Mouse (Mus musculus) testis, adult 2 months (tissue): ENCODE measurements around the gene Lrrc26. TPM values are rescaled to one million over a fixed set of nuclear protein-coding genes. Genes with fewer than 3 reads are reported as not detected.

ENCODE experiments used
- H3K27ac ChIP-seq: fragments of 200-500 bp; 2 replicates; pipeline ENCODE4 v1.5.1; 2012; ENCODE audit warnings: low read depth, low read length; ENCODE audit not compliant: control insufficient read depth, insufficient read depth
- H3K27me3 ChIP-seq: fragments of 200-500 bp; 2 replicates; pipeline ENCODE4 v1.6.1; 2012; ENCODE audit warnings: mild to moderate bottlenecking, low read length, moderate library complexity; ENCODE audit not compliant: control insufficient read depth, insufficient read depth
- H3K36me3 ChIP-seq: fragments of 200-500 bp; 2 replicates; pipeline ENCODE4 v1.6.1; 2012; ENCODE audit warnings: mild to moderate bottlenecking, low read length; ENCODE audit not compliant: control insufficient read depth, insufficient read depth
- H3K4me1 ChIP-seq: fragments of 200-500 bp; 2 replicates; pipeline ENCODE4 v1.6.1; 2012; ENCODE audit warnings: low read length; ENCODE audit not compliant: control insufficient read depth, insufficient read depth
- H3K4me3 ChIP-seq: fragments of 200-500 bp; 2 replicates; pipeline ENCODE4 v1.5.1; 2012; ENCODE audit warnings: low read depth, mild to moderate bottlenecking, low read length, moderate library complexity, mixed read lengths; ENCODE audit not compliant: control insufficient read depth
- CTCF ChIP-seq: fragments of 200-500 bp; IDR thresholded peaks from 2 replicates; pipeline ENCODE4 v1.5.1; 2012; ENCODE audit warnings: low read depth, mild to moderate bottlenecking, inconsistent platforms, low read length, moderate library complexity; ENCODE audit not compliant: control insufficient read depth, insufficient read depth, insufficient replicate concordance
- POLR2A ChIP-seq: fragments of 200-500 bp; IDR thresholded peaks from 2 replicates; pipeline ENCODE4 v1.6.1; 2012; ENCODE audit warnings: low read depth, mild to moderate bottlenecking, inconsistent platforms, low read length, moderate library complexity; ENCODE audit not compliant: control insufficient read depth
- polyA plus RNA-seq: library from polyadenylated mRNA; depleted of rRNA; stranded (reverse); fragments of >200 nt; gene quantifications from 2 replicates; pipeline ENCODE4 v1.2.3, GENCODE M21; 2012

Gene Lrrc26
- polyA plus RNA-seq, 1 experiment = 3.5 TPM

DNA sequence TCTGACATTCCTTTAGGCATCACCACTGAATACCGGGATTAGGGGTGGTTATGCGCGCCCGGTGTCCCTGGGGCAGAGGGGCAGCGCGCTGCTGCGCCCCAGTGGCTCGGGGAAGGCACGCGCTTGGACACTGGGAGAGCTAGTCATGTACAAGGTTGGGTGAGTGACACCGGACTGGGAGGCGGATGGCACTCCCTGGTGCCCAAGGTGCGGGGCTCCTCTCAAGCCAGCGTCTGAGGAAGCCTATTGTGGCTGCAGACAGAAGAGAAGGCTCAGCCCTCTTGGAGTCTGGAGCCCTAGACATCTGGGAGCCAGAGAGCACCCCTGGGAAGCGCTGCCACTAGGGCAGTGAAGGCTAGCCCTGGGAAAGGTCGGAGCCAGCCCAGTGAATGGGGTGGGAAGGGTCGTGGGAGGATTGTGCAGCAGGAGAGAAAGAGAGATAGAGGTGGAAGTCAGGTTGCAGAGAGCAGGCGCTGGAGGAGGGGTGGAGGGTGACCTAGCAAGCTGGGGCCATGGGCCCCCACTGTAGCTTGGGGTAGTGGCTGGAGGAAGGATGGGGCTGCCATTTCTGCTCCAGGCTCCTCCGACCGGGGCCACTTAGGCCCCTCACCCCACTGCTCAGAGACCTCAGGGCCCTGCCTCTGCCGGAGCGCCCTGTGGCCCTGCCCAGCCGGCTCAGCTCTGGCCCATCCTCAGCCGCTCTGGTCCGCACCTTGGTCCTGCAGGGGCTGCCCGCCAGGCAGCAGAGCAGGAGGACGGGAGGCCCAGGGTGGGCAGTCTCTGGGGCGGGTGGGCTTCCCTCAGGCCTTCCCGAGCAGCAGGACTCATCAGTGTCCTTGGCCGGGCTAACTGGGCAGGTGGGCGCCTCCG is 1.7 kb downstream of the Lrrc26 start:
- Histone ChIP-seq H3K27me3 (no peaks in the 10 kb centered on the region), H3K4me3 (peak overlapping the region; percentile 76), H3K27ac (no peak overlapping the region), H3K4me1 (peaks cover 8% of the 10 kb centered on the region), H3K36me3 (no peaks in the 10 kb centered on the region)
- TF ChIP-seq POLR2A (no peak), CTCF (no peak)

- TF ChIP-seq CTCF = no peak
- TF ChIP-seq POLR2A = no peak
- Histone ChIP-seq H3K27ac (no peak overlapping the region), H3K4me1 (peaks cover 8% of the 10 kb centered on the region), H3K27me3 (no peaks in the 10 kb centered on the region), H3K36me3 (no peaks in the 10 kb centered on the region), H3K4me3 (peak overlapping the region; percentile 76)
Measured at GRCm38 (mm10) chr2:25292054-25292544, 2.4 kb downstream of the Lrrc26 start.

DNA sequence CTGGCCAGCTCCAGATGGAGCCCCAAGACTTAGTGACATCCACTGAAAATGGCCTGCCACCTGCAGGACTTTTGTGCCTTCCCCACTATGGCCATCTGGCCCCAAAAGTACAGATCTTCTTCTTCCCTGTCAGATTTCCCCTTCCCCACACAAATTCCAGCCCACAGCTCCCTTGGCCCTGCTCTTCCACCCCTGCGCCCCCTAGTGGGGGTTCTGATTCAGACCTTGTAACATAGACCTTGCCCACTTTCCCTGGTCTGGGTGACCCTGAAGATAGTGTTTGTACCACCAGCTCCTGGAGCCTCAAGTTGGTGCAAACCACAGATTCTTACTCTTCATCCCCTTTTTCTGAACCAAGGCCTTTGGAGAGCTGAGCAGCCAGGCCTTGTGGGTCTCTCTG is 3.1 kb downstream of the Lrrc26 start:
- Histone ChIP-seq H3K36me3 (no peaks in the 10 kb centered on the region), H3K27me3 (no peaks in the 10 kb centered on the region), H3K27ac (no peak overlapping the region), H3K4me3 (peak overlapping the region; percentile 41), H3K4me1 (peaks cover 8% of the 10 kb centered on the region)
- TF ChIP-seq POLR2A = no peak
- TF ChIP-seq CTCF = peak; percentile 58; the same call in 1 of the 2 replicates

- no peaks in the 10 kb centered on the region for H3K27me3 ChIP-seq
- TF ChIP-seq CTCF (no peak), POLR2A (no peak)
- no peak overlapping the region for H3K27ac ChIP-seq
- H3K36me3 ChIP-seq = no peaks in the 10 kb centered on the region
- no peak overlapping the region for H3K4me3 ChIP-seq
- H3K4me1 ChIP-seq = peaks cover 5% of the 10 kb centered on the region
Measured at GRCm38 (mm10) chr2:25293706-25294105, 4.0 kb downstream of the Lrrc26 start.

- Histone ChIP-seq H3K4me1 (peaks cover 3% of the 10 kb centered on the region), H3K4me3 (no peak overlapping the region), H3K27me3 (no peaks in the 10 kb centered on the region), H3K27ac (no peak overlapping the region), H3K36me3 (no peaks in the 10 kb centered on the region)
- no peak for TF ChIP-seq POLR2A
- no peak for TF ChIP-seq CTCF
Measured at GRCm38 (mm10) chr2:25297093-25297492, 7.4 kb downstream of the Lrrc26 start.

DNA sequence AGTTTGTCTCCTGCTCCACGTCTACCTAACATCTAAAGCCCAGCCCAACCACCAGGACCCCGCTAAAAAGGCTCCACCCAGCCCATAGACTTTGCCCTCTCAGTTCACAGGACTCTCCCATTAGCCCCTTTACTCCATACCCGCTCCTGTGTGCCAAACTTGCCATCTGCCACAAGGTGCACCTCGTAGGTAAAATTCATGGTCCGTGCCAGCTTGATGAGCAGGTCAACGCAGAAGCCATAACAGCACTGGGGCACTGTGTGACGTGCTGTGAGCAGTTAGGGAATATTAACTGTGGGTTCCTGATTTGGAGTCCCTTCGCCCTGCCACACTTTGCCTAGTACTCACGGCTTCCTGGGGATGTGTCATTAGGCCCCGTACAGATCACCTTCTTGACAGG is 8.3 kb downstream of the Lrrc26 start:
- H3K27ac ChIP-seq = no peak overlapping the region
- H3K27me3 ChIP-seq = no peaks in the 10 kb centered on the region
- no peaks in the 10 kb centered on the region for H3K36me3 ChIP-seq
- no peak overlapping the region for H3K4me3 ChIP-seq
- TF ChIP-seq CTCF (no peak), POLR2A (no peak)
- no peaks in the 10 kb centered on the region for H3K4me1 ChIP-seq

DNA sequence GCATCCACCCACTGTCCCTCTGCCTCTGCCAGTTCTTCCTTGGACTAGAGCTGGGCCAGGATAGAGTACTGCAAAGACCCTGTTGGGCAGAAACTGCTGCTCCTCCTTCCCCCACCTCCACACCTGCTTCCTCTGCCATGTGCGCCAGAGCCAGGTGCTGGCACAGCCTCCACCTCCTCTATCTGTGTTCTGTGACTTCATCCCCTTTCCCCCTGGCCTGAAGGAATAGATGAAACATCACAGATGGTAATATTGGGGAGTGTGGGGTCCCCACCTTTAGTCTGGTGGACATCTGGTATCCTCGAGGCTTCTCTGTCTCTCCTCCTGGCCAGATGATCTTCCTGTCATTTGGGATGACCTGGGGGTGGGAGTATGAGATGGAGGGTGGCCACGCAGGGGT is 13.7 kb downstream of the Lrrc26 start:
- Histone ChIP-seq H3K36me3 (no peaks in the 10 kb centered on the region), H3K4me1 (peaks cover 6% of the 10 kb centered on the region), H3K4me3 (no peak overlapping the region), H3K27ac (no peak overlapping the region), H3K27me3 (no peaks in the 10 kb centered on the region)
- TF ChIP-seq POLR2A = no peak
- TF ChIP-seq CTCF = no peak
